Mouse (Mus musculus): Measurements from ENCODE around the gene Ubald1.
A peak's percentile ranks its signal among the peaks of the same experiment; 100 is the strongest.

The Ubald1 gene

DNA sequence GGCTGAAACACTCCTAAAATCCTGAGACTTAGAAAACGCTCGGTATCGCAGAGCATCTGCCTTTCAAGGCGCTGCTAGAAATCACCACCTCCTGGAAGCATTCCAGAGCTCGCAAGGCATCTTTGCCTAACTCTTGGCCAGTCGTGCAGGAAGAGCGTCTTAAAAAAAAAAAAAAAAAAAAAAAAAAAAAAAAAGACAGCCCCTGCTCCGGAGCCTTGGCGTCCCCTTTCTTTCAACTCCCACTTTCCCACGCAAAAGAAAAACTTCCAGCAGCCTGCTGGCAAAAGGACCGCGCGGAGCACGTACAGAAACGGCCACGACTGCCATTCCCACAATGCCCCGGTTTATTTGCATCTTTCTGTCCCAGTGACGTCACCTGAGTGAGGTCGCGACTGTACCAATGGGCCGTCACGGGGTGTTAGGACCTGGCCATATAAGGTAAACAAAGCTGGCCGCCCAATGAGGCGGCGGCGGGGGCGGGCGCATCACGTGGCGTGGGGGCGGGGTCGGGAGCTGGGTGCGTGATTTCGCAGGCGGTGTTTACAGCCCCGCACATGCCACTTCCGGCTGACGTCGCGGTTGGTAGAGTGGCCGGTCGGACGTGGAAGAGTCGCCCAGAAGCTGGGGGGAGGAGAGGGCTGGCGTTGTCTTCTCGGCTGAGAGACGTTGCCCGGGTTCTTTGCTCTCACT lies at the start of gene Ubald1:
TSS of gene Ubald1 (minus strand) at position 180 of the 690 bp plus-strand sequence.
- peak; percentile 95 for DNase-seq (ENCODE audit: low read depth, low spot score)

DNA sequence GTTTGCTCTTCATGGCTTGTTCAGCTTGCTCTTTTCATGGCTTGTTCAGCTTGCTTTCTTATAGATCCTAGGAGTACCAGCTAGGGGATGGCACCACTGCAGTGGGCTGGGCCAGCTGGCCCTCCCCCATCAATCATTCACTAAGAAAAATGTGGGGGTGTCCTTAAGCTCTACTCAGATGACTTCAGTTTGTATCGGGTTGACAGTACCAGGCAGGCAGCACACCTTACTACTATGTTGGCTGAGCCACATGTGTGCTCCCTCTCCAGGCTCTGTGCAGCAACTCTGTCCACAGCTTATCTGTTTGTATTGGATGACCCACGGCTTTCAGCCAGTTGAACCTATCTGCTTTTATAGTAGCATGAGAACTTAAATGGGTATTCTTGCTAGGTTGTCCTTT lies 48.4 kb upstream of the Ubald1 start:
- DNase-seq (ENCODE audit: low read depth, low spot score), result no peak

DNA sequence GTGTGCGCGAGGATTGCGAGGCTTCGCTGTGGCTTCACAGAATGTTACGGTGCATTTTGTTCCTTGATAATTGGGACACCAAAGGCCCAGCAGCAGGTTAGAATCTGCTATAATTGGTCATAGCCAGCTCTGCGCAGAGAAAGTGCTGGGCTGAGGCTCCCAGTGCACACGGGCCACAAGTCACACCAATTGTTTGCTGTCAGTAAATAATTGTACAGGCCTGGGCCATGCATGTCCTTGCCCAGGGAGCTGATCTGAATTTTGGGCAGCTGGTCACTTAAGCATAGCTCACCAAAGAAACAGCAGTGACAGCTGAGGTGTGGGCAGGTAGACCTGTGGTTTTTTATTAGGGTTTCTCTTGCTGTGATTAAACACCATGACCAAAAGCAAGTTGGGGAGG lies 47.9 kb upstream of the Ubald1 start:
- no peak for DNase-seq (ENCODE audit: low read depth, low spot score)

GRCm38 (mm10) chr16:4923996-4924395 lies 43.9 kb upstream of the Ubald1 start:
- DNase-seq (ENCODE audit: low read depth, low spot score), result no peak

DNA sequence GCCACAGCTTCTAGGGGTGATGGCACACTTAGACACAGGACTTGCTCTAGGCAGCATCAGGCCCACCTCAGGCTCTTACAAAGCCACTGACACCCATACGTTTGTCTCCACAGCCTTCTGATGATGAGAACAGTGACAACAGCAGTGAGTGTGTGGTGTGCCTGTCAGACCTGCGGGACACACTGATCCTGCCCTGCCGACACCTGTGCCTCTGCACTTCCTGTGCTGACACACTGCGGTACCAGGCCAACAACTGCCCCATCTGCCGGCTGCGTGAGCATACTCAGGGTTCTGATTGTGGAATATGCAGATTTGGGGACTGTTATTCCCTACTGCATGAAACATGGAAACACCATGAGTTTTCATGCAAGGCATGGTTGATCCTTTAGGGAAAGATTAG lies 42.4 kb upstream of the Ubald1 start:
- DNase-seq (ENCODE audit: low read depth, low spot score), result no peak

DNA sequence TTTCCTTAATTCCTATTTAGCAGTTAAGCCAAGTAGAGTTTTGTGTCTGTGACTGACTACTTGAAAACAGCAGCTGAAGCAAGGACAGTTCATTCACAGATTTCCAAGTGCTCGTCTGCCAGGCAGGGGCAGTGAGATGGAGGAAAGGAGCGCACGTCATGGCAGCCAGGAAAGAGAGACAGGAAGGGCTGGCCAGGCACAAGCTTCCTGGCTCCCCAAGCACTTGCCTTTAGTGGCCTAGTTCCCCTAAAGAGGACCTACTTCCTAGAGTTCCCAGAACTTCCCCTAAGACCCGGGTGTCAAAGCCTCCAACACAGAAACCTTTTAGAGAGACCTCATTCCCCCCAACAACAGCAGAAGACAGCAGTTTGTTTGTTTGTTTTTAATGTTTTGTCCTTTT lies 40.4 kb upstream of the Ubald1 start:
- DNase-seq (ENCODE audit: low read depth, low spot score), result no peak

DNA sequence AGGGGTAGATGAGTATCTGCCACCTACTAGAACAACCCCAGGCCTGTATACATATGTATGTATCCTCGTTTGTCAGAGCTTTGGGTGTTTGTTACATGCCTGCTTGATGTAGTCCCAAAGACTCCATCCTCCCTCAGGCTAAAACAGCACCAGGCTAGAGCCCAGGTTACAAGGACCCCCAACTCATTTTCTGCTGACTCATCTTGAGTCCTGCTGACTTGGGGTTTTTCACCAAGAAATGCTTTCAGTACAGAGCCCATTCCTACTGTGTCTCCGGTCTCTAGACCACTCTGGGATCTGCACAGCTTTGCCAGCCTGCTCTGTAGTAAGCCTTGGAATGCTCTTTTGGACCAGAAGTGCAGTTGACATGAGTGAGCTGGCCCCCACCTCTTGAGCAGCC lies 36.5 kb upstream of the Ubald1 start:
- no peak for DNase-seq (ENCODE audit: low read depth, low spot score)

- no peak for DNase-seq (ENCODE audit: low read depth, low spot score)
Observed at GRCm38 (mm10) chr16:4915931-4916330, 35.8 kb upstream of the Ubald1 start.

- DNase-seq (ENCODE audit: low read depth, low spot score), result peak; percentile 43
Observed at GRCm38 (mm10) chr16:4913783-4914735, 33.9 kb upstream of the Ubald1 start.

GRCm38 (mm10) chr16:4912907-4913782 lies 33.0 kb upstream of the Ubald1 start:
- no peak for DNase-seq (ENCODE audit: low read depth, low spot score)

DNA sequence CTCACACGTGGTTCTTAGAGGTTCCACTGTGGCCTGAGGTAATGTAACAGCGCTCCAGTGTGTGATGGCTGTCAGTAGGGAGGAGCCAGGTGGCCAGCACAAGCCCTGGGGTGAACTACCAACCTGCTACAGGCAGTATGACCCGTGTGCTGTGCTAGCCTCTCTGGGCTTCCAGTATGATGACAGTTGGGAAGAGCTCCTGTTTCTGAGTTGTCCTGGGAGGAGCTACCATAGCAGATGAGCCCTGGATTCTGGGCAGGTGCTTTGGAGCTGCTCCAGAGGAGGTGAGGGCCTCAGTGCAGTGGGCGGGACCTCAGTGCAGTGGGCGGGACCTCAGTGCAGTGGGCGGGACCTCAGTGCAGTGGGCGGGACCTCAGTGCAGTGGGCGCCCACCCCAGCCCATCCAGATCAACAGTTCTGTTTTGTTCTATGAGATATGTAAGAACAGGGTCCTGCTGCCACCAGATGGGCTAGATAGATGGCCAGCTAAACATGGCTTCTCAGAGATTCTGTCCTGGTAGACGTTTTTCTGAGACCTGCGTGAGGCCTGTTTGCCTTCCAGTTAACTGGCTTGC lies 32.0 kb upstream of the Ubald1 start:
- DNase-seq (ENCODE audit: low read depth, low spot score), result no peak

- DNase-seq (ENCODE audit: low read depth, low spot score), result no peak
Observed at GRCm38 (mm10) chr16:4910758-4911157, 30.6 kb upstream of the Ubald1 start.

GRCm38 (mm10) chr16:4909745-4910144 lies 29.6 kb upstream of the Ubald1 start:
- no peak for DNase-seq (ENCODE audit: low read depth, low spot score)

GRCm38 (mm10) chr16:4907972-4908371 lies 27.9 kb upstream of the Ubald1 start:
- DNase-seq (ENCODE audit: low read depth, low spot score), result no peak

DNA sequence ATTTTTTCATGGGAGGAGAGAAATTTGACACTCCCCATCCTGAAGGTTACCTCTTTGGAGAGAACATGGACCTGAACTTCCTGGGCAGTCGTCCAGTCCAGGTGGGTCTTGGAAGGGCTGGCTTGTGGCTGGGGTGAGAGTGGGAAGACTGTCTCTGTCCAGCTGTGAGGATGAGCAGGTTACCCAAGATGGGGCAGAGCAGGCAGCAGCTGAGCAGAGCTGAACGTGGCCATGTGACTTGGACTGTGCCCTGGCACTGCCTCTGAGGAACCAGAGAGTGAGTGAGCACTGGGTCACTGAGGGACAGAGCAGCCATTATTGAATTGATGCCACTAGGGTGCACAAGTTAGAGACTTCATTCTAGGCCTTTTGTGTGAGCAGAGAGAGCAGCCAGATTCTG lies 27.3 kb upstream of the Ubald1 start:
- DNase-seq (ENCODE audit: low read depth, low spot score), result no peak

DNA sequence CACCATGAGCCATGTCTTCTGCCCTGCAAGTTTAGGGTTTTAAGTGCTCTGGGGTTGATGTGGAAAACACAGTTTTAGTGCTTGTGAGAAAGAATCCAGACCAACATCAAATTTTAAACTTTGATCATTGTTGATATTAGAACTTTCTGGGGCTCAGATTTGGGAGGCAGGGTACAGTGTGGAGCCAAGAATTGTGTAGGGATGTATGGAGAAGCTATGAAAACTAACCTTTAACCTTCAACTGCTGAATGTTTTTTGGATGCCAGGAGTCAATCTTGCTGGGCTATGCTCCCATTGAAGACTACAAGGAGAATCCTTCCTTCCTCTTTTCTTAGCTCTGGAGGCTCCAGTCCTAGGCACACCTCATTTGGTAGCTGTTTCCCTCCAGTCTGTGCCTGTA lies 26.4 kb upstream of the Ubald1 start:
- DNase-seq (ENCODE audit: low read depth, low spot score), result no peak

DNA sequence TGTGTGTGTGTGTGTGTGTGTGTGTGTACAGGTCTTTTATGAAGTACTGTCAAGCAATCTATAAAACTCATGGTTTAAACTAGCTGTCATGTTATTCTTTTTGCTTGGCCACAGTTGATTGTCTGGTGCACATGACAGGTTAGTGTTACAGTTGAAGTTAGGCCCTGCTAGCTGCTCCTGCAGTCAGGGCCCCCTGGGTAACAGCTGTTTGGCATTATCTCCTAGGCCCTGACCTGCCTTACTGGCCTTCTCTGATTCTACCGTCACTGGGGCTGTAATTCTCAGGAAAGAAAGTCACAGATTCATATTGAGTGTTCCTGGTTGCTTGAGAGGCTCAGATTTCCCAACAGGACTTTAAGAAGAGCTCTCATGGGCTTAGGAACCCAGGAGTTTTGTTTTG lies 25.5 kb upstream of the Ubald1 start:
- no peak for DNase-seq (ENCODE audit: low read depth, low spot score)

DNA sequence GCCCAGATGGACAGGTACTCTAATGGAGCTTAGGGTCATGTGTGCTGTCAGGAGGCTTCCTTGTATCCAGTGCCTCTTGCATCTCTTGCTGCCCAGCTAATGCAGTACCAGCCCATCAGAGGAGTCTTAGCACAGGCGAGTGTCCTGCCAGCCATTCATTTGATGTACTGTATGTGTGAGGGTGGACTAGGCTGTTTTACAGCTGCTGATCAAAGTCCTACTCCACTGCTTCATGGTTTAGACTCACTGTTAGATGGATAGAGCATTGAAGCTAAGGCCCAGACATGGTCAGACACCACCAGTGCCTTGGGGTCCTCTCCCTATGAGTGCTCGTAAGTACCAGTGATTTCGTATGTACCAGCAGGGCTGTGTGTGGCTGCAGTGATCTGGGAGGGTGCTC lies 24.8 kb upstream of the Ubald1 start:
- DNase-seq (ENCODE audit: low read depth, low spot score), result no peak

GRCm38 (mm10) chr16:4903491-4904102 lies 23.5 kb upstream of the Ubald1 start:
- DNase-seq (ENCODE audit: low read depth, low spot score), result no peak

DNA sequence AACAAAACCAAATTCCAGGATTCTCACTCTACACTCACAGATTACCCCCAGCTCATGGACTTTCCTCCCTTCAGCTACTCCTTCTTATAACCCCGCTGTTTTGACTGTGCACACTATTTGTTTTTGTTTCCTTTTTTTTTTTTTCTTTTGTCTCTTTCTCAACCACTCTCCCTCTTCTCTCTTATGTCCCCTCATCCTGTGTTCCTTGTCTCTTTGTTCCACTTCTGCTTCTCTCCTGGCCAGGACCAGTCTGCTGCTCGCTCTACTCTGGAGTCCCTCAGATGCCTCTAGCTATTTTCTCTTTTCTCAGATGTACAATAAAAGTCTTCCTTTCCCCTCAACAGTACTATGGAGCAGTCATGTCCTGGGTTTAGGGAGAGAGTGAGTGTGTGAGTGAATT lies 22.3 kb upstream of the Ubald1 start:
- no peak for DNase-seq (ENCODE audit: low read depth, low spot score)

- DNase-seq (ENCODE audit: low read depth, low spot score), result no peak
Observed at GRCm38 (mm10) chr16:4901167-4901566, 21.1 kb upstream of the Ubald1 start.

Data from WW6 (cell line).